Comparison of ENCODE assay signal across 8 mouse cellular contexts in genomic region chr15:97784092-97784559, GRCm38 (mm10). TPM values are rescaled to one million over a fixed set of nuclear protein-coding genes. Genes with fewer than 3 reads are reported as not detected.
A peak's percentile ranks its signal among the peaks of the same experiment; 100 is the strongest.
DNase-seq lines count a peak whose midpoint lies in the region; ATAC-seq and TF ChIP-seq lines count a peak whose summit lies in the region.

No protein-coding gene starts in this region.

- no peaks in the 10 kb centered on the region for H3K9me3 ChIP-seq in forebrain, embryonic 10.5 days
- no peaks in the 10 kb centered on the region for H3K9me3 ChIP-seq in heart, postnatal 0 days (replicated peaks; ENCODE audit: control insufficient read depth, low read length)
- H3K9me3 ChIP-seq in liver, embryonic 16.5 days (replicated peaks; ENCODE audit: control insufficient read depth, low read length), result no peaks in the 10 kb centered on the region
- H3K9me3 ChIP-seq in neural tube, embryonic 12.5 days, result no peaks in the 10 kb centered on the region
- no peaks in the 10 kb centered on the region for H3K9me3 ChIP-seq in stomach, postnatal 0 days (ENCODE audit: control insufficient read depth, low read length)

- TF ChIP-seq EP300 in heart, postnatal 0 days (IDR thresholded peaks at IDR 0.05; ENCODE audit: low read depth), result no peak
- TF ChIP-seq EP300 in stomach, postnatal 0 days (optimal IDR thresholded peaks at IDR 0.05), result no peak

- peak overlapping the region; percentile 90 for H3K27ac ChIP-seq in forebrain, embryonic 10.5 days
- H3K27ac ChIP-seq in heart, postnatal 0 days (ENCODE audit: low read depth), result peak overlapping the region; percentile 67
- H3K27ac ChIP-seq in liver, embryonic 16.5 days (ENCODE audit: low read length), result peak overlapping the region; percentile 99
- no peak overlapping the region for H3K27ac ChIP-seq in neural tube, embryonic 12.5 days
- peak overlapping the region; percentile 40 for H3K27ac ChIP-seq in stomach, postnatal 0 days (replicated peaks)

- peaks cover 44% of the 10 kb centered on the region for H3K27me3 ChIP-seq in forebrain, embryonic 10.5 days (ENCODE audit: poor library complexity, severe bottlenecking)
- no peaks in the 10 kb centered on the region for H3K27me3 ChIP-seq in heart, postnatal 0 days (ENCODE audit: control insufficient read depth, insufficient read depth, low read length)
- peaks cover 11% of the 10 kb centered on the region for H3K27me3 ChIP-seq in liver, embryonic 16.5 days (ENCODE audit: control insufficient read depth, insufficient read depth, low read depth, low read length)
- H3K27me3 ChIP-seq in neural tube, embryonic 12.5 days (replicated peaks), result 0 out of 2 replicates have a peak, but pooled peaks cover 18% of the 10 kb centered on the region
- no peaks in the 10 kb centered on the region for H3K27me3 ChIP-seq in stomach, postnatal 0 days (ENCODE audit: control insufficient read depth, insufficient read depth, low read length)

- H3K4me1 ChIP-seq in forebrain, embryonic 10.5 days, result peaks cover 67% of the 10 kb centered on the region
- peaks cover 28% of the 10 kb centered on the region for H3K4me1 ChIP-seq in heart, postnatal 0 days (ENCODE audit: control insufficient read depth, insufficient read depth)
- peaks cover 45% of the 10 kb centered on the region for H3K4me1 ChIP-seq in liver, embryonic 16.5 days (ENCODE audit: control insufficient read depth, low read depth, low read length)
- peaks cover 11% of the 10 kb centered on the region for H3K4me1 ChIP-seq in neural tube, embryonic 12.5 days
- peaks cover 5% of the 10 kb centered on the region; the same call in 1 of the 2 replicates for H3K4me1 ChIP-seq in stomach, postnatal 0 days (replicated peaks; ENCODE audit: control insufficient read depth, insufficient read depth)

- WGBS in forebrain, embryonic 10.5 days, result 4% methylated on average over 39 of the region's 39 CpGs
- WGBS in heart, postnatal 0 days, result 3% methylated on average over 37 of the region's 39 CpGs
- WGBS in liver, embryonic 16.5 days (ENCODE audit: insufficient replicate concordance), result 2% methylated on average over 39 of the region's 39 CpGs
- WGBS in neural tube, embryonic 12.5 days, result 4% methylated on average over 39 of the region's 39 CpGs
- 2% methylated on average over 36 of the region's 39 CpGs for WGBS in stomach, postnatal 0 days

- H3K4me3 ChIP-seq in forebrain, embryonic 10.5 days, result peak overlapping the region; percentile 95
- peak overlapping the region; percentile 76 for H3K4me3 ChIP-seq in heart, postnatal 0 days (ENCODE audit: low read depth, low read length)
- peak overlapping the region; percentile 90 for H3K4me3 ChIP-seq in liver, embryonic 16.5 days (ENCODE audit: low read depth, low read length)
- H3K4me3 ChIP-seq in neural tube, embryonic 12.5 days, result peak overlapping the region; percentile 74
- H3K4me3 ChIP-seq in stomach, postnatal 0 days (ENCODE audit: low read depth, low read length), result peak overlapping the region; percentile 75

- peak; percentile 90 for DNase-seq in CD8-positive naive resting alpha-beta T cell, adult 2 months (ENCODE audit: low read depth in 2 of 2, low spot score in 2 of 2)
- peak; percentile 76 for DNase-seq in c-Kit-negative CD71-positive TER-119-positive erythroid progenitor cells, embryonic 14.5 days (ENCODE audit: low read depth, low spot score)
- peak; percentile 87 for DNase-seq in forebrain, embryonic 10.5 days (ENCODE audit: extremely low spot score, low spot score)
- peak; percentile 90 for DNase-seq in heart, postnatal 0 days (ENCODE audit: low spot score)
- peak; percentile 93 to 95 for DNase-seq in kidney, postnatal 4 days
- peak; percentile 94 for DNase-seq in stomach, postnatal 0 days (ENCODE audit: low spot score)

- peak; percentile 94 for TF ChIP-seq CTCF in heart, postnatal 0 days (IDR thresholded peaks at IDR 0.05; ENCODE audit: low read depth)
- peak; percentile 87 for TF ChIP-seq CTCF in stomach, postnatal 0 days (IDR thresholded peaks at IDR 0.05; ENCODE audit: low read depth)

- H3K36me3 ChIP-seq in forebrain, embryonic 10.5 days (replicated peaks), result no peaks in the 10 kb centered on the region
- no peaks in the 10 kb centered on the region for H3K36me3 ChIP-seq in heart, postnatal 0 days (replicated peaks; ENCODE audit: control insufficient read depth, insufficient read depth, low read length)
- H3K36me3 ChIP-seq in liver, embryonic 16.5 days (ENCODE audit: control insufficient read depth, insufficient read depth), result no peaks in the 10 kb centered on the region
- no peaks in the 10 kb centered on the region for H3K36me3 ChIP-seq in neural tube, embryonic 12.5 days
- H3K36me3 ChIP-seq in stomach, postnatal 0 days (ENCODE audit: control insufficient read depth, insufficient read depth, low read length), result no peaks in the 10 kb centered on the region

- peak overlapping the region; percentile 87 for H3K9ac ChIP-seq in heart, postnatal 0 days (replicated peaks; ENCODE audit: low read depth, low read length)
- H3K9ac ChIP-seq in liver, embryonic 16.5 days (ENCODE audit: low read depth, low read length), result peak overlapping the region; percentile 97
- peak overlapping the region; percentile 84 for H3K9ac ChIP-seq in neural tube, embryonic 12.5 days
- H3K9ac ChIP-seq in stomach, postnatal 0 days (ENCODE audit: low read length), result peak overlapping the region; percentile 86

- peak; percentile 85 for ATAC-seq in heart, postnatal 0 days (ENCODE audit: insufficient read depth, low read depth)
- peak; percentile 81 for ATAC-seq in liver, embryonic 16.5 days (ENCODE audit: low read depth)
- ATAC-seq in neural tube, embryonic 12.5 days (ENCODE audit: low FRiP score, low read depth), result peak; percentile 87
- peak; percentile 87 for ATAC-seq in stomach, postnatal 0 days (ENCODE audit: low FRiP score, low TSS enrichment)

- H3K4me2 ChIP-seq in heart, postnatal 0 days (ENCODE audit: low read depth, low read length), result peak overlapping the region; percentile 83
- H3K4me2 ChIP-seq in liver, embryonic 16.5 days (ENCODE audit: low read depth, low read length), result peak overlapping the region; percentile 74
- peak overlapping the region; percentile 87 for H3K4me2 ChIP-seq in neural tube, embryonic 12.5 days (replicated peaks)
- H3K4me2 ChIP-seq in stomach, postnatal 0 days (replicated peaks; ENCODE audit: low read depth), result peak overlapping the region; percentile 86

RNA-seq across cellular contexts. Expression of gene Slc48a1, which starts 5.8 kb away (rescaled TPM):
- 28.7 and 32.2 TPM in 2 replicates for polyA plus RNA-seq in forebrain, embryonic 10.5 days (2016; fragmentation: Nextera tagmentation; extraction: Ambion mirVana)
- total RNA-seq in heart, postnatal 0 days (2014; rRNA removed; ENCODE audit: low replicate concordance), result 56.5 and 76.1 TPM in 2 replicates
- 90.9 and 92.1 TPM in 2 replicates for polyA plus RNA-seq in heart, postnatal 0 days (2015; fragmentation: Nextera tagmentation; extraction: Ambion mirVana)
- 98.9 and 103 TPM in 2 replicates for polyA plus RNA-seq in liver, embryonic 16.5 days (2015; fragmentation: Nextera tagmentation; extraction: Ambion mirVana)
- polyA plus RNA-seq in neural tube, embryonic 12.5 days (2016; fragmentation: Nextera tagmentation; extraction: Ambion mirVana), result 41.4 and 44.9 TPM in 2 replicates
- 36.7 and 40.7 TPM in 2 replicates for polyA plus RNA-seq in stomach, postnatal 0 days (2015; fragmentation: Nextera tagmentation; extraction: Ambion mirVana)

RNA-seq across cellular contexts. Expression of gene Rapgef3, which starts 16.4 kb away (rescaled TPM):
- 5.4 and 6.3 TPM in 2 replicates for polyA plus RNA-seq in forebrain, embryonic 10.5 days (2016; fragmentation: Nextera tagmentation; extraction: Ambion mirVana)
- total RNA-seq in heart, postnatal 0 days (2014; rRNA removed; ENCODE audit: low replicate concordance), result 51.6 and 57.8 TPM in 2 replicates
- 15.5 and 17.6 TPM in 2 replicates for polyA plus RNA-seq in heart, postnatal 0 days (2015; fragmentation: Nextera tagmentation; extraction: Ambion mirVana)
- polyA plus RNA-seq in liver, embryonic 16.5 days (2015; fragmentation: Nextera tagmentation; extraction: Ambion mirVana), result 1.6 and 2.1 TPM in 2 replicates
- 10.8 and 11.9 TPM in 2 replicates for polyA plus RNA-seq in neural tube, embryonic 12.5 days (2016; fragmentation: Nextera tagmentation; extraction: Ambion mirVana)
- 3.2 and 4.2 TPM in 2 replicates for polyA plus RNA-seq in stomach, postnatal 0 days (2015; fragmentation: Nextera tagmentation; extraction: Ambion mirVana)

RNA-seq across cellular contexts. Expression of gene Endou, which starts 53.0 kb away (rescaled TPM):
- 0.11 and 0.12 TPM in 2 replicates for polyA plus RNA-seq in forebrain, embryonic 10.5 days (2016; fragmentation: Nextera tagmentation; extraction: Ambion mirVana)
- 0.95 and 1.3 TPM in 2 replicates for total RNA-seq in heart, postnatal 0 days (2014; rRNA removed; ENCODE audit: low replicate concordance)
- 5.1 and 5.6 TPM in 2 replicates for polyA plus RNA-seq in heart, postnatal 0 days (2015; fragmentation: Nextera tagmentation; extraction: Ambion mirVana)
- polyA plus RNA-seq in liver, embryonic 16.5 days (2015; fragmentation: Nextera tagmentation; extraction: Ambion mirVana), result 0.06 and 0.21 TPM in 2 replicates
- polyA plus RNA-seq in neural tube, embryonic 12.5 days (2016; fragmentation: Nextera tagmentation; extraction: Ambion mirVana), result 0.23 and 0.45 TPM in 2 replicates
- 37.0 and 38.3 TPM in 2 replicates for polyA plus RNA-seq in stomach, postnatal 0 days (2015; fragmentation: Nextera tagmentation; extraction: Ambion mirVana)
